Mouse (Mus musculus): ENCODE measurements at regions not wholly inside any gene's neighbourhood (a gene's known extent, or its start where the extent isn't known, plus 50 kb on each side); places are given as distances from the start of the nearest gene placed in this dataset.

- DNase-seq = peak; percentile 2
These were observed 95.7 kb upstream of the Pdzrn3 start for GRCm38 (mm10) chr6:101473257-101473925.

GRCm38 (mm10) chr6:101464910-101465309, 87.2 kb upstream of the Pdzrn3 start:
- DNase-seq = no peak

- DNase-seq = no peak
These were observed 86.2 kb upstream of the Pdzrn3 start for GRCm38 (mm10) chr6:101463812-101464320.

- DNase-seq = no peak
These were observed 69.0 kb upstream of the Pdzrn3 start for GRCm38 (mm10) chr6:101446720-101447119.

GRCm38 (mm10) chr6:101446316-101446715, 68.6 kb upstream of the Pdzrn3 start:
- no peak for DNase-seq

GRCm38 (mm10) chr6:101432769-101433168, 55.1 kb upstream of the Pdzrn3 start:
- no peak for DNase-seq

- no peak for DNase-seq
These were observed 51.9 kb upstream of the Pdzrn3 start for GRCm38 (mm10) chr6:101429634-101430033.
